Mouse (Mus musculus) cerebellum, adult 18-20 months (tissue): ENCODE data around the gene Pin1.
"Not testable (repeated sequence)": the region's sequence is repeated elsewhere in the genome, so short reads cannot be mapped to it uniquely, and the experiment has no call there.

Experiments
- DNase-seq, 2 experiments: peaks; one replicate each; pipeline ENCODE4 v3.0.0; 2021

Pin1 gene

DNA sequence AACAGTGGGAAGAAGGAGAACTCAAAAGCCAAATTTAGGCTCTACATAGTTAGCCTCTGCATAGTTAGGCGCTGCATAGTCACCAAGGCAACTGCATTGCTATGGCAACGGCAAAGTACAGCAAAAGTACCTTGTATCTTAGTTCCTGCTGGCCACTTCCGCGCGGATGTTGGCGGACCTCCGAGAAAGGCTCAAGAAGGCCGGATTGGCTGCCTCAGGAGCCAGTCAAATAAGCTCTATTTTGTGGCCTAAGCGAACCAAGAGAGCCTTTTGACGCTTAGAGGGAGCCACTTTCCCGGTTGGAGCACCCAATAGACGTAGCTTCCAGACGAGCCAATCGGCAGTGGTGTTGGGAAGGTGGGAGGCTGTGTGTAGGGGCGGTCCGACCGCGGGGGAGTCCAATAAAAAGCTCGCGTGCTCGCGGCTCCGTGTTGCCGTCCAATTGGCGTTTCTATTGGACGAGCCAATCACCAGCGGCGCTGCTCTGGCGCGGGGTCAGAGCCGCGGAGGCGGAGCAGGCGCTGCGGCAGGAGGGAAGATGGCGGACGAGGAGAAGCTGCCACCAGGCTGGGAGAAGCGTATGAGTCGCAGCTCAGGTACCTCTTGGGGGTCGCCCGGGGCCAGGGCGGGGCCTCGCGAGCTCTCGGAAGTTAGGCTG lies at the start of gene Pin1:
Pin1 (plus strand) TSS at position 494 of the 658 bp plus-strand sequence.
- DNase-seq, result peak; percentile 96 to 99

DNA sequence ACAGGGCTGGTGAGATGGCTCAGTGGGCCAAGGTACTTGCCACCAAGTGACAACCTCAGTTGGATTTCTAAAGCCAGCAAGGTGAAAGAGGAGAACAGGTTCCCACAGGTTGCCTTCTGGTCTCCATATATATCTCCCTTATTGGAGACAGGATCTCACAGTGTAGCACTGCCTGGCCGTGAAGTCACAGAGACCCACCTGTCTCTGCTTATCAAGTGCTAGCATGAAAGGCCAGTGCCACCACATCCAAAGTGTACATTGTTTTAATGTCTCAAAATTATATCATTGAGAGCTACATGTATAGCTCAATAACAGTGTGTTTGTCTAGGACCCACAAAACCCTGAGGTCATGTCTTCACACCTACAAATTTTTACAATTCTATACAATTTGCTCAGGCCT lies 45.6 kb upstream of the Pin1 start:
- no peak for DNase-seq

DNA sequence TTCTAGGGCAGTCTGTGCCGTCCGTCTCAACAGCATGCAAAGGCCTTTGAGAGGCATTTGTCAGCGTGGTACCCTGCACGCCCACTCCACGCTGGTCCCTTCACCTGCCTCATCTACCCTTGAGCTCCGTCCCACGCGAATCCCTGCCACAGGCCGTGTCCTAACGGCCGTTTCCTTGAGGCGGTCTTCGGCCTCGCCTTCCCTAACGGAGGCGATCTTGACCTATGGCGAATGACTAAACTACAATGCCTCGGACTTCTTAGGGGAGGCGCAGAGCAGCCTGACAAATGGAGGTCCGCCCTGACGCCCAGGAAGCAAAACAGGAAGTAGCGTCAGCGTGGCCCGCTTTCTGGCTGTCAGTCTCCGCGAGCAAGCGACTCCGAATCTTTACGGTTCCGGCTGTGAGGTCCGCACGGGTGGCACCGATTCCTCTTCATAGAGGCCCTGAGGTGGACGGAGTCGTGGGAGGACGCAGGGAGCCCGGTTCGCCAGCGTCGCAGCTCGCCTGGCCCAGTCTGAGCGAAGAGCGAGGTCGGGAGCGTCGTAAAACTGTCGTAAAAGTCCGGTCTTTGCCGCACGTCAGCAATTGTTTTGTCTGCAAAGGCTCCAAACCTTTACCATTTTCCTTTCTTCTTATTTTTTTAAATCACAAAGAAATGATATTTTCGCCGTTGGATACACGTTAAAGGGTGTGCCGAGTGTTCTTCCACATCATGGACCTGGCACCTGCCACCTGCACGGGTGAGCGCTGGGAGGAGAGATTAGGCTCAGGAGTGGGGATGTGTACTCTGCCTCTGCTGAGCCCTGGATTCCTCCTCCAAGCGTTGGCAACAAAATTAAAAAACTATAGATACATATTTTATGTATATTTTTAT lies 44.6 kb upstream of the Pin1 start:
- peak; percentile 83 to 88 for DNase-seq

DNA sequence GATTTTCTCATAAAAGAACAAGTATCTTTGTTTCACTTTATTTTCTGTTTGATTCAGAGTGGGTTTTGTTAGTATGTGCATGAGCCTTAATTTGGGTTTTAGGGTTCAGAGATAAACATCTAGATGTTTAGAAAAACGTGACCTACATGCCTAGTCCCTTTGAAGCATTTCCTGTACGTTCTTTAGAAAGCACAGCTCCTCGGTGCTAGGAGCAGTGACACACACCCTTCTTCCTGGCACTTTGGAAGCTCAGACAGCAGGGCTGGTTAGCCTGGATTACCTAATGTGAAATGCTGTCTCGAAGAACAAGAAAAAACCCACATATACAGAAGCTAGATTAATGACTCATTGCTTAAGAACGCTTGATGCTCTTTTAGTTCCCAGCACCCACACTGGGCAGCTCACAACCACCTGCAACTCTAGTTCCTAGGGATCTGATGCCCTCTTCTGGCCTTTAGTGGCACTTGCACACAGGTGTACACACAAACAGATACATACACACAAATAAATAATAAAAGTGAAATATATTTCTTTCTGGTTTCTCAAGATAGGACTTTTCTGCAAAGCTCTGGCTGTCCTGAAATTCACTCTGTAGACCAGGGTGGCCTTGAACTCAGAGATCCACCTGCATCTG lies 41.9 kb upstream of the Pin1 start:
- DNase-seq, result no peak

DNA sequence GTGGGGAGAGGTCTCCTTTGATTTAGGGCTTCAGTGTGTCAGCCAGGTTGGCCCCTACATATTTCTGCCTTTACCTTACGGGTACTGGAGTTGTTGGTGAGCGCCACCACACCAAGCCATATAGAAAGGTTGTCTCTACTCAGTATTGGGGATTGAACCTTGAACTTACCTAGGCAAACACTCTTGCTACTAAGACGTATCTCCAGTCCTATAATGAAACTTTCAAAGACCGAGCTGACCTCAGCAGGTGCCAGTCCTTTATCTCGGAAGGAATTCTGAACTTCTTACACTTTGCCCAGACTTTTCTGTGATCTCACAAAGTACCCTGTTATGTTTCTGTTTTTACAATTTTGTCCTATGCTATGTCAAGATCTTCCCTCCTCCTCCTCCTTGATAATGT lies 39.9 kb upstream of the Pin1 start:
- no peak for DNase-seq

DNA sequence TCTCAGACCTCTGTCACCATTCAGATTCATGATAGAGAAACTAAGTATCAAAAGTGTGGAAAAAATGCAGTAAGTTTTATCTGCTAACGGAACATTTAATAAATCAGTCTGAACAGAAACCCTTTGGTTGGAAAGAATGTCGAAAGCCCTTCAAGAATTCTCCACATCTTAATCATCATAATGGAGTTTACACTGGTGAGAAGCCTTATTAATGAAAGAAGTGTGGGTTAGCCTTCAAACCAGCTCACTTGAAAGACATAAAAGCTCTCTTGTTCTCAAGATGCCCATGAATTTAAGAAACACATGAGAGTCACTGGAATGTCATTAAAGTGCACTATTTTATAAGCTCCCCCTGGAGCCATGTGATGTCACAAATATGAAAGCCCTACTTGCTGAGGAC lies 35.2 kb upstream of the Pin1 start:
- DNase-seq, result no peak

DNA sequence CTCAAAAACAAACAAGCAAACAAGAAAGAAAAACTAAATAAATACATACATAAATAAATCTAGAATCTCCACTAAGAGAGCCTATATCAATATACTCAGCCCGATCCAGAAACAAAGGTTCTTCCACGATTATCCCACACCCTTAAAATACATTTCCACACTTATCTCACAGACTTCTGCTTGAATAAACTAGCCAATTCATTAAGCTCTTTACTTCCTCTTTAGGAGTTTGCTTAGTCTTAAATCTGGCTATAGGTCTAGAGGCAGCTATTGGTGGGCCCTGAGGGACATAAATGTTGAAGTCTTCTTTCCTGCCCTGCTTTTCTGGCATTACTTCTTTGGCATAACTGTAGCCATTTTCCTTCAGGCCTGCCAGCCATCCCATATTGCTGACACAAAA lies 20.6 kb upstream of the Pin1 start:
- DNase-seq, result no peak

DNA sequence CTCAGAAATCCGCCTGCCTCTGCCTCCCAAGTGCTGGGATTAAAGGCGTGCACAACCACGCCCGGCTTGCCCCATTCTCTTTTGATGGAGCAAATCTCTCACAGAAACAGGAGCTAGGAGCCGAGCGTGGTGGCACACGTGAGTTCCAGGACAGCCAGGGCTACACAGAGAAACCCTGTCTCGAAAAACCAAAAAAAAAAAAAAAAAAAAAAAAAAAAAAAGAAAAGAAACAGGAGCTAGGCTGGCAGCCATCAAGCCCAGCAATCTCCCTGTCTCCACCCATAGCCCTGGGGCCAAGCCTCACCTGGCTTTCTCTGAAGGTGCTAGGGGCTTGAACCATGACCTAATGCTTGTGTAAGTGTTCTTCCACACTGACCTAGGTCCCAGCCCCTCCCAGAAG lies 16.2 kb upstream of the Pin1 start:
- not testable (repeated sequence) for DNase-seq

DNA sequence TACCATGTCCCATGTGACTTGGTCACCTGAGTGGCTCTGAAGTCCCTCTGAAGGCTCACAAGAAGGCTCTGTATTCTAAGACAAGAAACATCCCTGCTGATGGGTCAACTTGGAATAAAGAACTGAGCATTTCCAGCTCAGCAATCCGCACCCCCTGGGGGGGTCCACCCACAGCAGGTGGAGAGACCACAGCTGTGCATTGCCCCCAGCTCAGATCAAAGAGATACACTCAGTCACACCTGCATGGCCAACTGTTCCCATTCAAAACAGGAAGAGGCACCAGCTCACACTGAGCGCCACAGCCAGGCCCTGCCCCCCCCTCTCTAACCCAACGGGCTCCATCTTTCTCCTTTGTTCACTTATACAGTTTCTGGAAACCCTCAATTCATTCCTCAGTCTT lies 15.6 kb upstream of the Pin1 start:
- DNase-seq, result no peak

DNA sequence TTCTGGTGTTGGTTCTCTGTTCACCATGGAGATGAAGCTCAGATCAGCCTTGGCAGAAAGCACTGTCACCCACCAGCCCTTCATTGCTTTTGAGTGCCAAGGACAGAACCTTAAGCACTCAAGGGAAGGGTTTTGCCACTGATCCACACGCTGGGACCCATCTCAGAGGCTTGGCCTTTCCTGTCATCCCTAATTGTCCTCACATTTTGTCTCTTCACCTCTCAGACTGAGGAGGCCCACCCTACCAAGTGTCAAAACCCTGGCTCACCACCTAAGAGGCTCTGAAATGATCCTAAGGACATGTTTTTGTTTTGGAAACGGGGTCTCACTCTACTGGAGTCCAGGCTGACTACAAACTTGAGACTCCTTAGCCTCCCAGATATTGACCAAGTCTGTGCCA lies 15.1 kb upstream of the Pin1 start:
- no peak for DNase-seq

DNA sequence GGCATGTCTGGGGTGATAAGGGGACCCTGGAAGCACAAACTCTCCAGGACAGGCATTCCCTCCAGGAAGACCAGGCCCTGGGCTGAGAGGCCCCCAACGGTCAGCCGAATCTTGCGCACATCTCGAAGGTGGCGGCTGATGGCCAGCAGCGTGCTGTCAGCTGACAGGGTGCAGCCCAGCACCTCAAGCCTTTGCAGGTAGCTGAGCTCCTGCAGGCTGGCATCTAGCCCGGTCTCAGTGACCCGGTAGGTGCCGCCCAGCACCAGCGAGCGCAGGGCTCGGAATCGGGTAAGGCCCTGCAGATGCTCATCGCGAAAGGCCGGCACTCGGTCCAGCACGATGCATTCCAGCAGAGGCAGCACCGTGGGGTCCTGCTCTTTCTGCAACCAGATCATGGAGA lies 13.3 kb upstream of the Pin1 start:
- DNase-seq, result no peak

DNA sequence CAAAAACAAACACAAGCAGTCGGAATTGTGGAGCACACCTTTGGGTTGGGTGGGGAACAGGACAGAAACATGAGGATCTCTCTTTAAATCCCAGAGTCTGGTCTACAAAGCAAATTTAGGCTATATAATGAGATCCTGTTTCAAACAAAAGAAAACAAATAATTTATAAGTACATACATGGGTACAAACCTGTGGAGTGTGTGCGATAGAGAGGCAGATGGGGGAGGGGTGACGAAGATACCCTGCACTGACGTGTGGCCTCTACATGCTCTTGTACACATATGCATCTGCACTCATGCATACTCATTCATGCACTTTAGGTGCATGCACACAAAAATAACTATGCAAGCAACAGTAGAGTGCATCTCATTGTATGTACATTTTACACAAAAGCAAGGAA lies 12.4 kb upstream of the Pin1 start:
- DNase-seq, result no peak

DNA sequence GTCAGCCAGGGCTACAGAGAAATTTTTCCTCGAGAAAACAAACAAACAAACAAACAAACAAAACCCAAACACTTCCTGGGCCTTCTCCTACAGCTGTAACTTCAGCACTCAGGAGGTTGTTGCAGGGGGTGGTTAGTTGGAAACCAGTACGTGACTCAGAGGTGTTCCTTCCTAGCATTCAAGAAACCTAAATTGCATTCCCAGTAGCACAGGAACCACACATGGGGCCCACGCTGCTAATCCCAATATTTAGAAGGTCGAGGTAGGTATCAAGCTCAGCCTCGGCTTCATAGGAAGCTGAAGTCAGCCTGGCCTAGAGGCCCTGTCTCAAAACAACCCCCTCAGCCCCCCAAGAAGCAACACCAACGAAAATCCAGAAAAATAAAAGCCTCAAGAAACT lies 10.4 kb upstream of the Pin1 start:
- no peak for DNase-seq

DNA sequence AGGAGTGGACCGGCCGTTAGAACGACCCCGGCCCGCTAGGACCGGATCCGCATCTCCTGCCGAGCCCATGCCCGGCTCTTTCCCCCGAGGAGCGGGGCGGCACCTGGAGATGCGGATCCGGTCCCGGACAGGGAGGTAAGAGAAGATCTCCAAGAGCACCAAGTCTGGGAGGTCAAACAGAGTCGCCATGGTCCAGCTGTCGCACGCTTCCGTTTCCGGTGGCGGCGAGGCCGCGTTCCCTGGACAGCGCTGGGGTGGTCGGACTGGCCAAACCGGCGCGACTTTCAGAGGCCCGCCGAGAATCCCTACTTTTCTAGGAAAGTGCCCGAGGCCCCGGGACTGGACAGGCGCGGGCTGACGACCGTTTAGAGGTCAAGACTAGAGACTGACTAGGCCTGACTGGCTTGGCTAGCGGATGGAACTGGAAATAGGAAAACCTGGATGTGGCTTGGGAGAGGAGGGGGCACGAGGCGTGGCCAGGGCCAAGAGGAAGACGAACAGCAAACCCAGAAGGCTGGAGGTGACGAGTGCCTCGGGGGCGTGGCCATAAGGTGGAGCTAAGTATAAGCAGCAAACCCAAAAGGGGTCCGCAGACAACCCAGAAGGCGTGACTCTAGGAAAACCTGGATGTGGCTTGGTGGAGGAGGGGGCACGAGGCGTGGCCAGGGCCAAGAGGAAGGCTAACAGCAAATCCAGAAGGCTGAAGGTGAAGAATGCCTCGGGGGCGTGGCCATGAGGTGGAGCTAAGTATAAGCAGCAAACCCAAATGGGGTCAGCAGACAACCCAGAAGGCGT lies 9.6 kb upstream of the Pin1 start, which contains the start of gene Ubl5:
Ubl5 (plus strand) TSS at position 778 of the 795 bp plus-strand sequence.
- peak in 1 of 2 experiments; percentile 41 for DNase-seq

DNA sequence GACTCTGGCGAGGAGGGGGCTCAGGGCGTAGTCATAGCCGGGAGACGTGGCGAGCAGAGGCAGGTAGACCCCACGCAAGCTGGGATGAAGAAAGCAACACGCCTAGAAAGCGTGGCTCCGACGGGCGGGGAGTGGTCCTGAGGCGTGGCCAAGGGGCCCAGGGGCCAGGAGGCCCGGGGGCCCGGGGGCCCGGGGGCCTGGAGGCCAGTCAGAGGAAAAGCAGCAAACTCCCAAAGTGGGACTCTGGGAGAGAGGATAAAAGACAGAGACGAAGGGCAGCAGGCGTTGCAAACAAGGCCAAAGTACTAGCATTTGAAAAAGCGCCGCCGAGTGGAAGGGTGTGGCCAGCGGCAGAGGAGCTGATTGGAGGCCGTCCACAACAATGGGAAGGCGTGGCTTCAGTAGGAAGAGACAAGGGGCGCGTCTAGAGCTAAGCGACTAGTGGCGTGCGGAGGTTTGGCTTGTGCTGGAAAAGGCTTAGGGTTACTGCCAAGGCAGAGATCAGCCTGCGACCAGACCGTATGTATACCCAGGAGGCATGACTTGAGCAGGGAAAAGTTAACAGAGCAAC lies 8.9 kb upstream of the Pin1 start:
- DNase-seq, result peak; percentile 45 to 69

DNA sequence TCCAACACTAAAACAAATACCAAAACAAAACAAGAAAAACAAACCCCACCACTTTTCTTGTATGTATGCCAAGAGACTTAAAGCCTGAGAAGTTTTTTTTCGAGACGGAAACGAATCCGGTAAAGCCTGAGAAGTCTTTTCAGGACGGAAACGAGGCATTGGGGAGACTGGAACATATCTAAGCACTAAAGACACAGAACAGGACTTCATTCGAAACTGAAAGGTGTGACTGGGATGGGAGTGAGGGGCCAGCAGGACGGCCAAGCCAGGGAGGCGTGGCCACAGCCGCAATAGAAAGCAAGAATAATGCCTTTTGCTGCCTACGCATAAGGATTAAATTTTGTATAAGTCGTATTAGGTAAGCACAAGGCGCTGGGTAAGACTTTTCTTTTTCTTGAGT lies 8.1 kb upstream of the Pin1 start:
- no peak for DNase-seq

DNA sequence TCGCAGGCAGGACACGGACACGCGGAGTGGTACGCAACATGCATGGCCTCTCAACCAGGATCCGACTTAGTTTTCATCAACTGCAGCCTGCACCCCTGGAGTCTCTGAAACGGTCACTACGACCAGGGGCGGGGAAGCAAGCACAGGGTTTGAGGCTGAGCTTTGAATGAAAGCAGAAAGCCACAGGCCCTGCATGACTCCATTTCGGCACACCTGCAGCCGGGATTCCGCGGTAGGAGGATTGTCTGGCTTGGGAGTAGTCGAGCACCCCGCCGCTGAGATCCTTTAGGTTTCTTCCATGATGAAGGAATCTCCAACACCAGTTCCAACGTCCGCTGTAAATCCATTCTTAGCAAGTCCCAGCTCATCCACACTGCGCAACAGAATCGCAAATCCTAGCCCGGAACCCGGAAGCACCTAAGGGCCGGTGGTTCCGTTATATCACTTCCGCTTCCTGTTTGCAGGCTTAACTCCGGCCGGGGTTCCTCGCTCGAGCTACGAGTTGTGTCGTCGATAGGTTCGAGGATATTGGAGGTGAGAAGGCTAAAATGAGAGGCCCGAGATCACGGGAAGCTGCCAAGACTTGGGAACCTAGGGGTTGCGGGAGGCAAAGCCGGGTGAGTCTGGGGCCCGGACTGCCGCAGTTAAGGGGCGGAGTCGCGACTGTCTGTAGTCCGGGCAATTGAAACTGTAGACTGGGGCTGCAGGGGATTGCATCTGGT lies 7.4 kb upstream of the Pin1 start, which contains the start of gene Fbxl12:
Fbxl12 (minus strand) TSS at position 408 of the 722 bp plus-strand sequence.
- DNase-seq, result peak; percentile 76 to 79

DNA sequence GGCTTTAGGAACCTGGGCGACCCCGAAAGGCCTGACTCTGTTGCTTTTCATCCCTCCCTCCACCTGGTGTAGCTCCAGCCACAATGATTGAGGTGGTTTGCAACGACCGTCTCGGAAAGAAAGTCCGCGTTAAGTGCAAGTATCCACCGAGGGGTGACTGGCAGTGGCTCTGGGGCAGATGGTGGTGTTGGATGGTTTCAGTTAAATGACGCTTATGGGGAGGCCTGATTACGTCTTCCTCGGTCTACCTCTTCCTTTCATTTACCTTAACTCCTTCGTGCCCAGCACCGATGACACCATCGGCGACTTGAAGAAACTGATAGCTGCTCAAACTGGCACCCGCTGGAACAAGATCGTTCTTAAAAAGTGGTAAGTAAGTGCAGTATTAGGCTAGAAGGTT lies 6.8 kb upstream of the Pin1 start:
- no peak for DNase-seq

DNA sequence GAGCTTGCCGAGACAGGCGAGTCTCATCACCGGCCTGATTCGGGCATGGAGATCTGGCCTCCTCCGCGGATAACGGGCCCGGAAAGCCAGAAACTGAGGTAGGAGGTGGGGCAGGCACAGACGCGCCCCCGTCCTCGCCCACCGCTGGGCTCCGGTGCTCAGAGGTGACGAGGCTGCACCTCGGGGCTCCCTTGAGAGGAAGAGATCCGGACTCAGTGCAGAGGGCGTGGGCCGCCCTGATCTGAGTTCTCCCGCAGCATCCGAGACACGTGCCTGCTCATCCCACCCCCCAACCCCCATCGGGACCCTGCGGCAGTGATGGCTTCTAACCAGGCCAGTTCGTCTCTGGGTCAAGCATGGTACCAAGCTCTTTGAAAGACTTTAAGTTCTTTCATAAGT lies 364 bp downstream of the Pin1 start:
- DNase-seq, result no peak

DNA sequence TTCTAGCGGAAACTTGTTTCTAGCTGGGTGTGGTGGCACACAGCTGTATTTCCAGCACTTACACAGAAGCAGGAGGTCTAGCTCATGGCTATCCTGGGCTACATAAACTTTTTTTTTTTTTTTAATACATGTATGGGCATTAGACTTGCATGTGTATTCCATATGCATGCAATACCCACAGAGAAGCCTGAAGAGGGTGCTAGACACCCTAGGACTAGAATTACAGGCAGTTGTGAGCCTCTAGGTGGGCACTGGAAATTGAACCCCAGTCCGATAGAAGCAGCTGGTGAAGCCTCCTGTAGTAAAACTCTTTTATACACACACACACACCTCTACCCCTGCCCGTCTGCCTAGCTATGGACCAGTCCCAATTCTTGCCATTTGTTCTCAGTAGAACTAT lies 2.0 kb downstream of the Pin1 start:
- DNase-seq, result no peak

DNA sequence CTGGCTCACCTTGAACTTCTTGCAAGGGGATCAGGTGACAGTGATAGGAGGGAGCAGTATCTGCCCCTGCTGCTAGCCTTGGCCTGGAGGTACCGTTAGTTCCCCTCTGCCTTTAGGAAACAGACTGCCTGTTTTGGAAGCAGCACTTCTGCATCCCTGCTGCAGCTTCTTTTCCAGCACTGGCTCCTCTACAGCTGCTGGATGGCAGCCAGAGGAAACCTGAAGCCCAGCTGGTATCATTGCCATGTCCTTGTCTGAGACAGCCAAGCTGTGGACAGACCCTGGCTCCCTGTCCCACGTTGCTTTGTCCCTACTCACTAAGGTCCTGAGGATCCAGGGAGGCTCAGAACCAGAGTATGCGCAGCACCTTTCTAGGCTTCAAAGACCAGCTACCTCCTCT lies 5.7 kb downstream of the Pin1 start:
- DNase-seq, result peak; percentile 40 to 49

DNA sequence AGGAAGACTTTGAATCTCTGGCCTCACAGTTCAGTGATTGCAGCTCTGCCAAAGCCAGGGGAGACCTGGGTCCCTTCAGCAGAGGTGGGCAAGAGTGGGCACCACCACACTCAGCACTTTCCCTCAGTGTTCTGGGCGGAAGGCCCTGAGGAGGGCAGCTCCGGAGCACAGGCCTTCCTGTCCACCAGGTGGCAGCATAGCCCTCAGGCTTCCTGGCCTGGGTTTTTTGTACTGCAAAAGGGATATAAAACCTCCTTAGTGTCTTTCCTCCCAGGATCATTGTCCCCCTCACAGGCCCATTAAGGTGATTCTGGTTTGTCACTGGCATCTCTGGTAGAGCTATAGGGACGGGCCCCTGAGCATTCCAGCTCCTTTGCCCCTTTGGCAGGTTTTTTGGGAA lies 10.4 kb downstream of the Pin1 start:
- peak; percentile 63 to 65 for DNase-seq
